Mouse (Mus musculus): Measurements from ENCODE around the gene Slco2a1. TPM values are rescaled to one million over a fixed set of nuclear protein-coding genes. Genes with fewer than 3 reads are reported as not detected.

Slco2a1 gene
- polyA plus RNA-seq, 1 experiment from 2014 or later = 0.44 TPM

Other genes with a start within 250 kb of the Slco2a1 start
- 13.3 and 13.9 TPM in 2 replicates for gene Ryk, start 153.8 kb upstream of the Slco2a1 start, polyA plus RNA-seq (2016; fragmentation: Nextera tagmentation; extraction: Ambion mirVana)
- gene Rab6b, start 123.1 kb downstream of the Slco2a1 start, polyA plus RNA-seq (2016; fragmentation: Nextera tagmentation; extraction: Ambion mirVana) = 17.0 and 29.0 TPM in 2 replicates
- 62.0 and 69.7 TPM in 2 replicates for gene Srprb, start 213.4 kb downstream of the Slco2a1 start, polyA plus RNA-seq (2016; fragmentation: Nextera tagmentation; extraction: Ambion mirVana)
- gene Gm20425, start 241.6 kb downstream of the Slco2a1 start, polyA plus RNA-seq (2016; fragmentation: Nextera tagmentation; extraction: Ambion mirVana) = not detected in 2 replicates
- gene Trf, start 241.7 kb downstream of the Slco2a1 start, polyA plus RNA-seq (2016; fragmentation: Nextera tagmentation; extraction: Ambion mirVana) = 17.2 and 27.2 TPM in 2 replicates

Measured in hindbrain, embryonic 10.5 days (tissue).